Mouse (Mus musculus) limb, embryonic 14.5 days (tissue): ENCODE data around the gene Chac1. TPM values are rescaled to one million over a fixed set of nuclear protein-coding genes. Genes with fewer than 3 reads are reported as not detected.

Source experiments
- ATAC-seq: fragments of 200-750 bp; cut with Nextera tagmentation; 2 replicates; pipeline ENCODE4 v1.8.0; 2017; ENCODE audit warnings: low read depth, moderate number of reproducible peaks, moderate TSS enrichment; ENCODE audit not compliant: low FRiP score
- DNase-seq: peaks from one replicate; pipeline ENCODE4 v3.0.0-alpha.2; 2015; ENCODE audit warnings: low spot score
- H3K27ac ChIP-seq: fragments of 300-500 bp; sonication (generic); replicated peaks from 2 replicates; pipeline ENCODE4 v1.5.1; 2014; ENCODE audit warnings: low read depth, mild to moderate bottlenecking, low read length, moderate library complexity, mixed read lengths
- H3K27me3 ChIP-seq: fragments of 300-500 bp; sonication (generic); 2 replicates; pipeline ENCODE4 v1.6.1; 2014; ENCODE audit warnings: low read length, mixed read lengths; ENCODE audit not compliant: control insufficient read depth, insufficient read depth
- H3K36me3 ChIP-seq: fragments of 300-500 bp; sonication (generic); 2 replicates; pipeline ENCODE4 v1.6.1; 2014; ENCODE audit warnings: mild to moderate bottlenecking, low read length, moderate library complexity, mixed read lengths; ENCODE audit not compliant: control insufficient read depth, insufficient read depth
- H3K4me1 ChIP-seq: fragments of 300-500 bp; sonication (generic); 2 replicates; pipeline ENCODE4 v1.6.1; 2014; ENCODE audit warnings: antibody characterized with exemption, low read length, mixed read lengths; ENCODE audit not compliant: control insufficient read depth, insufficient read depth
- H3K4me2 ChIP-seq: fragments of 300-500 bp; sonication (generic); replicated peaks from 2 replicates; pipeline ENCODE4 v1.6.1; 2014; ENCODE audit warnings: low read depth, mild to moderate bottlenecking, low read length, moderate library complexity; ENCODE audit not compliant: severe bottlenecking
- H3K4me3 ChIP-seq: fragments of 300-500 bp; sonication (generic); replicated peaks from 2 replicates; pipeline ENCODE4 v1.5.1; 2014; ENCODE audit warnings: low read length
- H3K9ac ChIP-seq: fragments of 300-500 bp; sonication (generic); 2 replicates; pipeline ENCODE4 v1.6.1; 2014; ENCODE audit warnings: mild to moderate bottlenecking, low read depth, low read length, moderate library complexity; ENCODE audit not compliant: severe bottlenecking
- H3K9me3 ChIP-seq: fragments of 300-500 bp; sonication (generic); 2 replicates; pipeline ENCODE4 v1.6.1; 2016; ENCODE audit warnings: low read length; ENCODE audit not compliant: control insufficient read depth
- POLR2A ChIP-seq: fragments of 200-500 bp; IDR thresholded peaks from 2 replicates; pipeline ENCODE4 v1.8.0; 2012; ENCODE audit warnings: inconsistent platforms, mild to moderate bottlenecking, moderate library complexity, borderline replicate concordance; ENCODE audit not compliant: insufficient read depth, insufficient read length; ENCODE audit errors: extremely low read depth
- WGBS: fragments of 180-500 bp; shearing (Covaris S2); extraction: QIAGEN DNeasy Blood & Tissue Kit; methylation state at CpG from one replicate; pipeline ENCODE4 v1.1.7; 2014; 5-methylcytosine and 5-hydroxymethylcytosine counted together
- polyA plus RNA-seq, 2 experiments: library from polyadenylated mRNA; depleted of rRNA in 1 of 2; stranded (reverse) in 1 of 2; unstranded in 1 of 2; fragments of >200 nt; fragmentation: Nextera tagmentation in 1 of 2; extraction: Ambion mirVana in 1 of 2; gene quantifications; 2 replicates each; pipeline versions ENCODE4 v1.2.1 to v1.2.3; 2012 to 2014

The Chac1 gene
- polyA plus RNA-seq, 2 experiments: 0.48 to 0.94 TPM

DNA sequence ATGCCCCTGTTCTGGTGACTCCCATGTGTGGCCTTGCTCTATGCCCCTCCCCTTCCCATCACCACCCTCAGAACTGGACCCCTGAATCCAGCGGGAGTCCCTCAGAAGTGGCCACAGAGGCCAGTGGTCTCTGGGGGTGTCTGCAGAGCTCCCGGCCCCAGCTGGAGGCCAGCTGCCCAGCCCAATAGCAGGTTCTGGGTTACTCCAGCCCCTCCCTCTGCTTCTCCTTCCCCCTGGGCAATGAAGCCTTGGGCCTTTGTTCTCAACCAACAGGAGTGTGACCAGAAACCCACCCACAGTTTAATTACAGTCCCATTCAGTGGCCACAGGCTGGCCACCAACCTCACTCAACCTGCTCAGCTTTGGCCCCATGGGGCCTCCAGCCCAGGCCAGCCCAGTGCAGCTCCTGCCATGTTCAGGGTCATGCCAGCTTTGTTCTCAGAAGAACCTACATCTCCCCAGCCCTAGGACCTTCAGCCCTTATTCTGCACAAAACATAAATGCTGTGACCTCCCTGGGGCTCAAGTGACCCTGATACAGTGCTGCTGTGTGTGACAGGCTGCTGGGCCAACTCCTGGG lies 38.6 kb upstream of the Chac1 start:
- no peak for ATAC-seq
- TF ChIP-seq POLR2A: no peak

GRCm38 (mm10) chr2:119313780-119314479 lies 37.1 kb upstream of the Chac1 start:
- H3K4me3 ChIP-seq: no peak overlapping the region
- H3K27ac ChIP-seq: no peak overlapping the region
- no peaks in the 10 kb centered on the region for H3K27me3 ChIP-seq
- no peak overlapping the region for H3K4me2 ChIP-seq
- DNase-seq (no peak), ATAC-seq (no peak)
- no peak for TF ChIP-seq POLR2A
- no peaks in the 10 kb centered on the region for H3K4me1 ChIP-seq
- H3K36me3 ChIP-seq: no peaks in the 10 kb centered on the region
- H3K9me3 ChIP-seq: no peaks in the 10 kb centered on the region
- no peak overlapping the region for H3K9ac ChIP-seq
- WGBS: 23% methylated on average over 10 of the region's 10 CpGs

More for the DNA sequence above, 38.6 kb upstream of the Chac1 start:
- no peaks in the 10 kb centered on the region for H3K27me3 ChIP-seq
- no peaks in the 10 kb centered on the region for H3K4me1 ChIP-seq
- no peak overlapping the region for H3K4me2 ChIP-seq
- no peak overlapping the region for H3K4me3 ChIP-seq
- 68% methylated on average over 2 of the region's 2 CpGs for WGBS
- no peaks in the 10 kb centered on the region for H3K36me3 ChIP-seq
- no peak overlapping the region for H3K27ac ChIP-seq
- no peak overlapping the region for H3K9ac ChIP-seq
- no peak for DNase-seq
- no peaks in the 10 kb centered on the region for H3K9me3 ChIP-seq

- ATAC-seq: no peak
- no peaks in the 10 kb centered on the region for H3K27me3 ChIP-seq
- H3K36me3 ChIP-seq: no peaks in the 10 kb centered on the region
- 77% methylated on average over 12 of the region's 12 CpGs for WGBS
- no peak for TF ChIP-seq POLR2A
- H3K4me1 ChIP-seq: no peaks in the 10 kb centered on the region
- no peak overlapping the region for H3K9ac ChIP-seq
- DNase-seq: no peak
- no peak overlapping the region for H3K27ac ChIP-seq
- H3K9me3 ChIP-seq: no peaks in the 10 kb centered on the region
- H3K4me3 ChIP-seq: no peak overlapping the region
- no peak overlapping the region for H3K4me2 ChIP-seq
Measured at GRCm38 (mm10) chr2:119314742-119315310, 36.2 kb upstream of the Chac1 start.

GRCm38 (mm10) chr2:119318043-119318710 lies 32.9 kb upstream of the Chac1 start:
- H3K27ac ChIP-seq: no peak overlapping the region
- no peaks in the 10 kb centered on the region for H3K36me3 ChIP-seq
- peaks cover 10% of the 10 kb centered on the region; the same call in 1 of the 2 replicates for H3K4me1 ChIP-seq
- WGBS: 61% methylated on average over 3 of the region's 3 CpGs
- H3K4me2 ChIP-seq: no peak overlapping the region
- no peak overlapping the region for H3K4me3 ChIP-seq
- H3K9me3 ChIP-seq: no peaks in the 10 kb centered on the region
- TF ChIP-seq POLR2A: no peak
- peaks cover 29% of the 10 kb centered on the region for H3K27me3 ChIP-seq
- DNase-seq (no peak), ATAC-seq (no peak)
- H3K9ac ChIP-seq: no peak overlapping the region

DNA sequence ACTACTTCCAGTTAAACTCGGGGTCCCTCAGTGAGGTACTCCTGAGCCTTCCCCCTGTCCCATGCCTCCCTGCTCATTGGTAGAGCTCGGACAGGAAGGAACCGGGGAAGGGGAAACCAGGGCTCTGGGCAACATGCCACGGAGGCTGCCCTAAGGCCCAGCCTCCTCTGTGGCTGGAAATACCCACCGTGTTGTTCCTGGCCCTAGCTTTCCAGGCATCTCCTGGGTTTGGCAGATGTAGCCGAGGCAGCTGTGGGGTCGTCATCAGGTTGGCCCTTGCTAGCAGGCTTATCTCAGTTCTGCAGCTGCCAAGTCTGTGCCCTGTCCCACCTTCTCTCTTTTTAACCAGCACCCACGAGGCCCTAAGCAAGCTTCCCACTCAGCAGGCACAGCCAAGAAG lies 30.5 kb upstream of the Chac1 start:
- no peak for DNase-seq
- H3K9me3 ChIP-seq: no peaks in the 10 kb centered on the region
- no peak overlapping the region for H3K4me3 ChIP-seq
- H3K27me3 ChIP-seq: peaks cover 51% of the 10 kb centered on the region
- TF ChIP-seq POLR2A: no peak
- no peak overlapping the region for H3K4me2 ChIP-seq
- ATAC-seq: no peak
- H3K27ac ChIP-seq: no peak overlapping the region
- WGBS: 58% methylated on average over 8 of the region's 8 CpGs
- no peaks in the 10 kb centered on the region for H3K36me3 ChIP-seq
- peaks cover 21% of the 10 kb centered on the region for H3K4me1 ChIP-seq
- H3K9ac ChIP-seq: no peak overlapping the region
